Mouse (Mus musculus): Measurements from ENCODE around the gene Dcaf8. TPM values are rescaled to one million over a fixed set of nuclear protein-coding genes. Genes with fewer than 3 reads are reported as not detected.

Dcaf8 gene
- polyA plus RNA-seq, 1 experiment from 2014 or later: 133 TPM

DNA sequence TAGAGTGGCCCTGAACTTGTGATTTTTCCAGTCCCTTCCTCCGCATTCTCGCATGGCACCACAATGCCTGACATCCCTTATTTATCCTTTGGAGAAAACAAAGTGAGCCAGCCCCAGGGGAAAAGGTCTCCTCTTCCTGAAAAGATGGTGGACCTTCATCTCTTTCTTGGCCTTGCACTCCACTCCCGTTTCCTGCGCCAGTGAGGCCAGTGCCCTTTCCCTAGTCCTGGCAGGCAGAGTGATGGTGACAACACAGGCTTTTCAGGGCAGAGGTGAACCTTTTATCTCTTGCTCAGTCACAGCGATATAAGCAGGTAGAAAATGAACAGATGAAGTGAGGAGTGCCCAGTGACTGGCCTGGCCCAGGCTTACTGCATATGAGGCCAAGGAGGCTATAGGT is 20.4 kb upstream of the Dcaf8 start:
- peak overlapping the region; percentile 72 for H3K9ac ChIP-seq (replicated peaks)
- WGBS: 54% methylated on average over 5 of the region's 5 CpGs
- peak overlapping the region; percentile 65 for H3K4me3 ChIP-seq
- no peaks in the 10 kb centered on the region for H3K27me3 ChIP-seq
- peak overlapping the region; percentile 64 for H3K4me2 ChIP-seq (replicated peaks)
- peaks cover 12% of the 10 kb centered on the region for H3K4me1 ChIP-seq
- peaks cover 52% of the 10 kb centered on the region for H3K36me3 ChIP-seq
- H3K27ac ChIP-seq (replicated peaks): no peak overlapping the region
- H3K9me3 ChIP-seq: no peaks in the 10 kb centered on the region
- ATAC-seq (ENCODE audit: low FRiP score, low read depth): no peak

- H3K4me2 ChIP-seq (replicated peaks): no peak overlapping the region
- no peak overlapping the region for H3K27ac ChIP-seq (replicated peaks)
- peaks cover 51% of the 10 kb centered on the region for H3K36me3 ChIP-seq
- no peak for ATAC-seq (ENCODE audit: low FRiP score, low read depth)
- H3K9ac ChIP-seq (replicated peaks): no peak overlapping the region
- H3K27me3 ChIP-seq: no peaks in the 10 kb centered on the region
- peaks cover 12% of the 10 kb centered on the region for H3K4me1 ChIP-seq
- 94% methylated on average over 15 of the region's 15 CpGs for WGBS
- H3K4me3 ChIP-seq: no peak overlapping the region
- no peaks in the 10 kb centered on the region for H3K9me3 ChIP-seq
These were observed 19.3 kb upstream of the Dcaf8 start for GRCm38 (mm10) chr1:172128563-172128962.

DNA sequence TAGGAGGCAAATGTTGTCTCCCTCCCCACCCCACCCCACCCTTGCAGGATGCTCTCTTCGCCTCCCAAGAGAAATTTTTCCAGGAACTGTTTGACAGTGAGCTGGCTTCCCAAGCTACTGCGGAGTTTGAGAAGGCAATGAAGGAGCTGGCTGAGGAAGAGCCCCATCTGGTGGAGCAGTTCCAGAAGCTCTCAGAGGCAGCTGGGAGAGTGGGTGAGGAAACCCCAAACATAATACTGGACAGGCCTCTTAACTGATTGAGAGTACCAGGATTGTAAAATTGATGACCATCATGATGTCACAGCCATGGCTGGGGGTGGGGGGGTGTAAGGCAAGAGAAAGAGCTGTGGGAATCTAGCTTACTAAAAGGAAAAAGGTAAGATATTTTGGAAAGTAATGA is 18.8 kb upstream of the Dcaf8 start:
- Histone ChIP-seq H3K36me3 (peaks cover 53% of the 10 kb centered on the region), H3K4me3 (no peak overlapping the region), H3K4me1 (peaks cover 12% of the 10 kb centered on the region), H3K27me3 (no peaks in the 10 kb centered on the region), H3K9me3 (no peaks in the 10 kb centered on the region), H3K4me2 (replicated peaks) (no peak overlapping the region), H3K27ac (replicated peaks) (no peak overlapping the region), H3K9ac (replicated peaks) (no peak overlapping the region)
- no peak for ATAC-seq (ENCODE audit: low FRiP score, low read depth)
- 88% methylated on average over 2 of the region's 2 CpGs for WGBS

DNA sequence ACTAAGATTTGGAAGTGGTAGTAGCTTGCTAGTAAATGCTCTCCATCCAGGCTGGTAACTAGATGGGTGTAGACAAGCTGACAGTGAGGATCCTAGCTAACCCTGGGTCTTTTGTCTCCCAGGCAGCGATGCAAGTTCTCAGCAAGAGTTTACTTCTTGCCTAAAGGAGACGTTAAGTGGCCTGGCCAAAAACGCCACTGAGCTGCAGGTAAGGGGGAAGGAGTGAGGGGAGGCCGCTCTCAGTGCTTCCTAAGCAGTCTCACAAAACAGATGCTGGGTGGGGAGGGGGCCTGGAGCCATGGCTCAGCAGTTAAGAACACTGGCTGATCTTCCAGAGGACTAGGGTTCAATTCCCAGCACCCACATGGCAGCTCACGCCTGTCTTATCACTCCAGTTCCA is 18.1 kb upstream of the Dcaf8 start:
- H3K4me3 ChIP-seq: no peak overlapping the region
- 95% methylated on average over 5 of the region's 5 CpGs for WGBS
- no peaks in the 10 kb centered on the region for H3K27me3 ChIP-seq
- no peaks in the 10 kb centered on the region for H3K9me3 ChIP-seq
- no peak overlapping the region for H3K9ac ChIP-seq (replicated peaks)
- no peak for ATAC-seq (ENCODE audit: low FRiP score, low read depth)
- H3K4me1 ChIP-seq: peaks cover 12% of the 10 kb centered on the region
- H3K36me3 ChIP-seq: peaks cover 60% of the 10 kb centered on the region
- no peak overlapping the region for H3K4me2 ChIP-seq (replicated peaks)
- no peak overlapping the region for H3K27ac ChIP-seq (replicated peaks)

- Histone ChIP-seq H3K4me1 (peaks cover 6% of the 10 kb centered on the region), H3K27ac (replicated peaks) (no peak overlapping the region), H3K4me3 (no peak overlapping the region), H3K27me3 (no peaks in the 10 kb centered on the region), H3K9ac (replicated peaks) (no peak overlapping the region), H3K9me3 (no peaks in the 10 kb centered on the region), H3K4me2 (replicated peaks) (no peak overlapping the region), H3K36me3 (peaks cover 69% of the 10 kb centered on the region)
- WGBS: 90% methylated on average over 7 of the region's 7 CpGs
- no peak for ATAC-seq (ENCODE audit: low FRiP score, low read depth)
These were observed 15.6 kb upstream of the Dcaf8 start for GRCm38 (mm10) chr1:172132319-172132718.

DNA sequence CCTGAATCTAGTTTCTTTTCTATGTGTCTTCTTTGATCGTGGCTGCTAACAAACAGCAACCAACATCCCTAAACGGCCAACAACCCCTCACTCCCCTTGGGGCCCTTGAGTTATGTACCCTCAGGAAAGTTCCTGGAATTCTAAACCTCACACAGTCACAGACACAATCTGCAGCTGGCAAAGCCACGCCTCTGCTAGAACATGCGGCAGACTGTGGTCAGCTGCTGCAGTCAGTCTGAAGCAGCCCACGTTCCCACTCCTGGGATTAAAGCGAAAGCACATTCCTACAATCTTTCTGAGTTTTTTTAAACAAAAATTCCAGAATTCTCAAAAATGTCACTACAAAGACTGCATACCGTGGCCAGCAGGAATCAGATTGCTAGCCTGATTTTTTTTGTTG is 14.3 kb upstream of the Dcaf8 start:
- Histone ChIP-seq H3K36me3 (peaks cover 69% of the 10 kb centered on the region), H3K27me3 (no peaks in the 10 kb centered on the region), H3K4me1 (no peaks in the 10 kb centered on the region), H3K4me2 (replicated peaks) (no peak overlapping the region), H3K4me3 (no peak overlapping the region), H3K9me3 (no peaks in the 10 kb centered on the region), H3K9ac (replicated peaks) (no peak overlapping the region), H3K27ac (replicated peaks) (no peak overlapping the region)
- 88% methylated on average over 7 of the region's 7 CpGs for WGBS
- ATAC-seq (ENCODE audit: low FRiP score, low read depth): no peak

DNA sequence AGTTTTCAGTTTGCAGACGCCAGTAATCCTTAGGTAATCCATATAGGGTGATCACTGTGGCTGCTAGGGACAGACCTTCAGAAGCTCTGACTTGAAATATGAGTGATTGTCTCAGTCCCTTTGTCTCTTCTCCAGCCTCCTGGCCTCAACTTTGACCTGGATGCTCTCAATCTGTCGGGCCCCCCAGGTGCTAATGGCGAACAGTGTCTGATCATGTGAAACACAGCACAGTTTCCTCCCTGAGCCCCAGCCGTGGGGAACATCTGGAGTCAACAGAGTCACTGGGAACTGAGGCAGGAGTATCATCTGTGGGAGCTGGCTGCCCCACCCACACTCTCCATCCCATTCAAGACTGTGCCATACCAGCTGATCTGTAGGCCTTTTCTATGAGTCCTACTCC is 13.8 kb upstream of the Dcaf8 start:
- no peak overlapping the region for H3K27ac ChIP-seq (replicated peaks)
- WGBS: 84% methylated on average over 4 of the region's 4 CpGs
- ATAC-seq (ENCODE audit: low FRiP score, low read depth): no peak
- no peaks in the 10 kb centered on the region for H3K27me3 ChIP-seq
- H3K9ac ChIP-seq (replicated peaks): no peak overlapping the region
- no peak overlapping the region for H3K4me2 ChIP-seq (replicated peaks)
- peaks cover 63% of the 10 kb centered on the region for H3K36me3 ChIP-seq
- H3K9me3 ChIP-seq: no peaks in the 10 kb centered on the region
- H3K4me1 ChIP-seq: no peaks in the 10 kb centered on the region
- H3K4me3 ChIP-seq: no peak overlapping the region

GRCm38 (mm10) chr1:172140160-172140559 is 7.7 kb upstream of the Dcaf8 start:
- Histone ChIP-seq H3K4me2 (replicated peaks) (no peak overlapping the region), H3K27me3 (no peaks in the 10 kb centered on the region), H3K4me1 (no peaks in the 10 kb centered on the region), H3K27ac (replicated peaks) (no peak overlapping the region), H3K36me3 (peaks cover 6% of the 10 kb centered on the region; the same call in 1 of the 2 replicates), H3K9ac (replicated peaks) (no peak overlapping the region), H3K4me3 (no peak overlapping the region), H3K9me3 (no peaks in the 10 kb centered on the region)
- WGBS: 90% methylated on average over 2 of the region's 2 CpGs
- no peak for ATAC-seq (ENCODE audit: low FRiP score, low read depth)

DNA sequence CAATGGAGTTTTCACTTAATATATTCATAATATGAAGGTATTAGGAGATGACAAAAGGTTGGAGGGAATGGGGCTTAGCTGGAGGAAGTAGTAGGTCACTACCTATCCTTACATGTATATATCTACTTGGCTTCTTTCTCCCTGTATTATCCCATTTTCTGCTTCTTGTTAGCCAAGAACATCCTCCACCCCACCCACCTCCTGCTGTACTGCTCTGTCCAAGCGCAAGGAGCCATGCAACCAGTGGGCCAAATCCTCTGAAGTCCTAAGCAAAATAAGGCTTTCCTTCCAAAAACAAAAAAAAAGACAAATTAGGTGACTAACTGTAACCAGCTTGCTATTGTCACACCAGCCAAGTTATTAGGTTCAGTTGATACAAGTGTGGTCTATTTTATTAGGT is 7.1 kb upstream of the Dcaf8 start:
- WGBS: 71% methylated on average over 1 of the region's 1 CpGs
- H3K27me3 ChIP-seq: no peaks in the 10 kb centered on the region
- H3K9ac ChIP-seq (replicated peaks): no peak overlapping the region
- no peak overlapping the region for H3K27ac ChIP-seq (replicated peaks)
- no peaks in the 10 kb centered on the region for H3K4me1 ChIP-seq
- H3K36me3 ChIP-seq: peaks cover 1% of the 10 kb centered on the region; the same call in 1 of the 2 replicates
- no peak overlapping the region for H3K4me2 ChIP-seq (replicated peaks)
- no peaks in the 10 kb centered on the region for H3K9me3 ChIP-seq
- no peak for ATAC-seq (ENCODE audit: low FRiP score, low read depth)
- no peak overlapping the region for H3K4me3 ChIP-seq

DNA sequence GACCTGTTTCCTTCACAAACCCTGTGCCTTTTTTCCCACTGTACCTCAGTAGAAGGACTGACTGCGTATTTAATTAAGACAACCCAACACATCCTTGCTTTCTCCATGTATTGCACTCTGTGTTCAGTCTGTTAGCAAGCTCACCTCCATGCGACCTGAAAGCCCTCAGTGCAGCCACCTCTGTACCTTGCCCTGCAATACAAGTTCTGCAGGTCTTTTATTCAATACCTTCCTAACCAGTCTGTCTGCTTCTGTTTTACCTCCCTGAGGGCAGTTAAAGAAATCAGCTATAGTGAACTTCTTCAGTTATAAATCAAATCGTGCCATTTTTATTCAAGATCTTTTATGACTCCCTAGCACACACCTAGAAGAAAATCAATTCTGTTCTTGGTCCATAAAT is 6.4 kb upstream of the Dcaf8 start:
- WGBS: 83% methylated on average over 3 of the region's 3 CpGs
- H3K27ac ChIP-seq (replicated peaks): no peak overlapping the region
- no peaks in the 10 kb centered on the region for H3K9me3 ChIP-seq
- no peaks in the 10 kb centered on the region for H3K27me3 ChIP-seq
- H3K9ac ChIP-seq (replicated peaks): no peak overlapping the region
- H3K4me2 ChIP-seq (replicated peaks): no peak overlapping the region
- H3K4me3 ChIP-seq: no peak overlapping the region
- ATAC-seq (ENCODE audit: low FRiP score, low read depth): no peak
- no peaks in the 10 kb centered on the region for H3K4me1 ChIP-seq
- no peaks in the 10 kb centered on the region for H3K36me3 ChIP-seq

GRCm38 (mm10) chr1:172143570-172143969 is 4.3 kb upstream of the Dcaf8 start:
- no peaks in the 10 kb centered on the region for H3K36me3 ChIP-seq
- no peak overlapping the region for H3K9ac ChIP-seq (replicated peaks)
- H3K27me3 ChIP-seq: no peaks in the 10 kb centered on the region
- H3K4me3 ChIP-seq: no peak overlapping the region
- H3K9me3 ChIP-seq: no peaks in the 10 kb centered on the region
- peaks cover 6% of the 10 kb centered on the region for H3K4me1 ChIP-seq
- H3K27ac ChIP-seq (replicated peaks): no peak overlapping the region
- WGBS: 41% methylated on average over 1 of the region's 1 CpGs
- ATAC-seq (ENCODE audit: low FRiP score, low read depth): no peak
- H3K4me2 ChIP-seq (replicated peaks): no peak overlapping the region

DNA sequence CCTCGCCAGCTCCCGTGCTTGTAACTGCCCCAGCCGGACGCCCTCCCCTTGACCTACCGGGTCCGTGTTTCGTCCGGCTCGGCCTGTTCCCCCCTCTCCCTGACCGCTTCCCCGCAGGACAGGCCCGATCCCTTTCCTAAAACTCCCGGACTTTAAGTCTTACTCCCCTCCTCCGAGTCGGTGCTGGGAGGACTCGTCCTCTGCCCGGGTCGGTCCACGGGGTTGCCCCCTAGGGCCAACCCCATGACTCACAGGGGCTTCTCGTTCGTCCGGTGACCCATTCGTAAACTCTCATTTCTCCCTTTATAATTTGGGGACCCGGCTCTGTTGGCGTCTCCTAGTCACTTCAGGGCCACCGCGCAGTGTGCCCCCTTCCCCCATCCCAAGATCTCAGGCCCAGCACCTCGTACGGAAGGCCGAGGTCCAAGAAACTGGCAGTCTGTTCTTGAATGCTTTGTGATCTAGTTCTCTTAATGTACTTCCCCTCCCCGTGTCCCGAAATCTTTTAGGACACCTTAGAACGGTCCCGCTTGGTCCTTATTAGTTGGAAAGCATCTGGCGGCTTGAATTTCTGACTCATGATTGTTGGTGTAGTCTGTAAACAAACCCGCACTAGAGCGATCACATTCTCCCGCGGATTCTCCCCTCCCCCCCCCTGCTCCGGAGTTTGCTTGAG is 533 bp downstream of the Dcaf8 start:
- Histone ChIP-seq H3K4me3 (peak overlapping the region; percentile 92), H3K27me3 (no peaks in the 10 kb centered on the region), H3K36me3 (peaks cover 28% of the 10 kb centered on the region), H3K9ac (replicated peaks) (peak overlapping the region; percentile 96), H3K4me2 (replicated peaks) (peak overlapping the region; percentile 66), H3K27ac (replicated peaks) (peak overlapping the region; percentile 92), H3K9me3 (no peaks in the 10 kb centered on the region), H3K4me1 (peaks cover 18% of the 10 kb centered on the region)
- ATAC-seq (ENCODE audit: low FRiP score, low read depth): peak; percentile 71
- WGBS: under 1% methylated on average over 34 of the region's 40 CpGs

All from midbrain, embryonic 12.5 days (tissue).